Mouse (Mus musculus) right cerebral cortex, postnatal 10 days (tissue): ENCODE results near the gene Atxn10.

Experiments used
- DNase-seq, 2 experiments: peaks; one replicate each; pipeline ENCODE4 v3.0.0; 2021; ENCODE audit warnings: low spot score in 2 of 2

Gene Atxn10

GRCm38 (mm10) chr15:85403256-85403731, 67.2 kb downstream of the Atxn10 start:
- DNase-seq = peak; percentile 75 to 94

- DNase-seq = no peak
Measured at GRCm38 (mm10) chr15:85404739-85405138, 68.7 kb downstream of the Atxn10 start.

- DNase-seq = no peak
Measured at GRCm38 (mm10) chr15:85405567-85405966, 69.5 kb downstream of the Atxn10 start.

GRCm38 (mm10) chr15:85406846-85407245, 70.8 kb downstream of the Atxn10 start:
- DNase-seq = no peak

GRCm38 (mm10) chr15:85407342-85407741, 71.3 kb downstream of the Atxn10 start:
- DNase-seq = no peak

- DNase-seq = no peak
Measured at GRCm38 (mm10) chr15:85408790-85409189, 72.7 kb downstream of the Atxn10 start.

- DNase-seq = no peak
Measured at GRCm38 (mm10) chr15:85409245-85409783, 73.3 kb downstream of the Atxn10 start.

GRCm38 (mm10) chr15:85409836-85410235, 73.8 kb downstream of the Atxn10 start:
- no peak for DNase-seq

GRCm38 (mm10) chr15:85414620-85415019, 78.6 kb downstream of the Atxn10 start:
- DNase-seq = no peak

GRCm38 (mm10) chr15:85420686-85421085, 84.6 kb downstream of the Atxn10 start:
- no peak for DNase-seq

GRCm38 (mm10) chr15:85424197-85424596, 88.2 kb downstream of the Atxn10 start:
- no peak for DNase-seq

- DNase-seq = peak; percentile 63 to 66
Measured at GRCm38 (mm10) chr15:85428140-85428539, 92.1 kb downstream of the Atxn10 start.

- no peak for DNase-seq
Measured at GRCm38 (mm10) chr15:85442568-85442967, 106.5 kb downstream of the Atxn10 start.

- no peak for DNase-seq
Measured at GRCm38 (mm10) chr15:85446652-85447051, 110.6 kb downstream of the Atxn10 start.

GRCm38 (mm10) chr15:85456891-85457290, 120.8 kb downstream of the Atxn10 start:
- no peak for DNase-seq

- DNase-seq = no peak
Measured at GRCm38 (mm10) chr15:85457838-85458237, 121.8 kb downstream of the Atxn10 start.

GRCm38 (mm10) chr15:85458631-85459082, 122.6 kb downstream of the Atxn10 start:
- DNase-seq = no peak

GRCm38 (mm10) chr15:85461541-85461940, 125.5 kb downstream of the Atxn10 start:
- DNase-seq = no peak

GRCm38 (mm10) chr15:85462138-85462537, 126.1 kb downstream of the Atxn10 start:
- DNase-seq = peak in 1 of 2 experiments; percentile 71

GRCm38 (mm10) chr15:85463027-85463790, 127.2 kb downstream of the Atxn10 start:
- no peak for DNase-seq

GRCm38 (mm10) chr15:85464190-85464589, 128.1 kb downstream of the Atxn10 start:
- DNase-seq = no peak

- no peak for DNase-seq
Measured at GRCm38 (mm10) chr15:85464823-85465565, 128.9 kb downstream of the Atxn10 start.
